Mouse (Mus musculus) mouse embryonic stem cell (cell line): ENCODE data around the gene Hsd3b5.
"Not testable (repeated sequence)": the region's sequence is repeated elsewhere in the genome, so short reads cannot be mapped to it uniquely, and the experiment has no call there.

Source experiments
- in situ Hi-C, 2 experiments: fragments of 300-500 bp; cut with MboI; formaldehyde crosslinking; loops; 1 replicate in 1 of 2; 3 replicates in 1 of 2; pipeline ENCODE4 v1.14.3; 2019 to 2020; ENCODE audit warnings: low sequenced_read_pairs in 2 of 2, low pct_unique_long_range_greater_than_20kb in 1 of 2, mixed read lengths in 1 of 2; ENCODE audit not compliant: unreplicated experiment in 1 of 2

Hsd3b5 gene

DNA sequence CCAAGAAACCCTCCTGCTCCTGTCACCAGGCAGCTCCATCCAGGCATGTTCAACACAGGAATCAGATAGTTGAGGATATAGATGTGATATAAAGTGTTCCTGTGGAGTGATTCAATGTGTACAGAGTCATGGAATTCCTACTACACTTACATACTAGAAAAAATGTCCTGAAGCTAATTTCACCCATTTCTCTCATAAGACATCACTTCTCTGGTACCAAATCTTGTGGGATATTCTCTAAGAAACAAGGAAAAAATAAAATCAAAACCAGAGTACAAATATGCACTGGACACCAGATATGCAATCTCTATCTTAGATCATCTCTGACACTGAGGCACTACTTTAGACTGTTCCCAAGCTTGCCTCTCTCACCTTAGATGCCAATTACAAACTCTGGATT is at the start of gene Hsd3b5:
Hsd3b5 (minus strand) TSS at position 101 of the 400 bp plus-strand sequence.
- in situ Hi-C loops: no loop called here

DNA sequence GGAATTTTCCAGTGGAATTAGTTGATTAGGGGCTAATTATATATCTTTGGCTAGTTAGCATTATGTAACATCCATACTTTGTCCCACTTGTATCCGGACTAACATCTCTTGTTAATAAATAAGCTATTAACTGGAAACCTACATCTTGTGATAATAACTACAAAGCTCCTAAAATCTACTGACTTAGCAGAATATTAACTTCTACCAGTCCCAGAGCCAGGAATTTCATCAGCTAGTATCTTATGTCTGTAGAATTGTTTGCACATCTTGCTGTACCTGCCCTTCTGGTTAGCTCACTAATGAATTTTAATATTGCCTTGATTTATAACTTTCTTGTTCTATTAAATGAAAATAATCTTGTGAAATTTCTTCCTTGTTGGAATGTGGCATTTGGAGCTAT is 5.1 kb upstream of the Hsd3b5 start:
- in situ Hi-C loops: no loop called here

DNA sequence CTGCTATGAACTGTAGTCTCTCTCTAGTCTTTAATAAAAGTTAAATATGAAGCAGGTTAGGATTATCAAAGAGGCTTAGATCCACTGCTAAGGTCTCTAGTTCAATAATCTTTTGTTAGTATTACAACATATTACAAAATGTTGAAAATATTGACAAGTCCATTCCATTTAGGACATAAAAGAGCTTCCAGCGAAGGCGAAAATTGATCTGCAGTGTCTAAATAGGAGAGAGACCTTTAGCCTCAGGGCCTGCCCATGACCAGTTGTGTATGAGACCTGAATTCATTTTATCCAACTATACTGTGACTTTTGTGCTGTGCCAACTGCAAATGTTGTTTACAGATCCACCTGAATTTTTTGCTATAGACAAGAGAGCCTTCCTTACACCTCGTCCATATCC is 419 bp downstream of the Hsd3b5 start:
- in situ Hi-C loops: no loop called here

- in situ Hi-C loops: not testable (repeated sequence)
Measured at GRCm38 (mm10) chr3:98616786-98617185, 13.3 kb downstream of the Hsd3b5 start.

GRCm38 (mm10) chr3:98616244-98616643 is 13.8 kb downstream of the Hsd3b5 start:
- in situ Hi-C loops: not testable (repeated sequence)

- in situ Hi-C loops: not testable (repeated sequence)
Measured at GRCm38 (mm10) chr3:98614406-98614927, 15.6 kb downstream of the Hsd3b5 start.

DNA sequence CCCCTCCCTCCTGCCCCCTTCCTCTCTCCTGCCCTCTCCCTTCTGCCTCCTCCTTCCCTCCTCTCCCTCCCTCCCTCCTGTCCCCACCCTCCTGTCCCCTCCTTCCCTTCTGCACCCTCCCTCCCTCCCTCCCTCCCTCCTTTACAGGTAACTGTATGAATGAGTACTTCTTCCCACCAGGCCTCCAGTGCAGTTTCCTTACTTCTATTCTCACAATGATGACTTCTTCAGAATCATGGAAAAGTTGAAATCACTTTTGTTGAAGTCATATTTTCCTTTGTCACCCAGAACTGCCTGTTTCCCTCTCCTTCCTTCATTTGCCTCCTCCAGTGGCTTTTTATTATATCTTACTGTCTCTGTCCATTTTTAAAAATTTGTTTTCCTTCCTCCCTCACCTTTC is 16.1 kb downstream of the Hsd3b5 start:
- in situ Hi-C loops: no loop called here

DNA sequence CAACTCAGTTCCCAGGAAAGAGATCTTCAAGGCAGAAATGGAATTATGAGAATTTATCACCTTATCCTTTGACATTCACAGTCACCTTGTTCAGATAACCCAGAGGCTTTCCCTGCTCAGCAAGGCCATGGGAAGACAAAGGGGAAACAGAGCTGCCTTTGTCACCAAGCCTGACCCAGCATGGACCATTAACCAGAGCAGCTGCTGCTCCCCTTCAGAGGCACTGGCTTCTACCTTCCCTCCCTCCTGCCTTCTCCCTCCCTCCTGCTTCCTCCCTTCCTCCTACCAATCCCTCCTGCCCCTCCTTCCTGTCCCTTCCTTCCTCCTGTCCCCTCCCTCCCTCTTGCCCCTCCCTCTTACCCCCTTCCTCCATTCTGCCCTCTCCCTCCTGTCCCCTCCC is 16.5 kb downstream of the Hsd3b5 start:
- in situ Hi-C loops: not testable (repeated sequence)

- in situ Hi-C loops: no loop called here
Measured at GRCm38 (mm10) chr3:98588707-98589106, 41.3 kb downstream of the Hsd3b5 start, which contains the start of gene Gm10681. TSS of gene Gm10681 (minus strand) at chr3:98588807.

- in situ Hi-C loops: no loop called here
Measured at GRCm38 (mm10) chr3:98587721-98588120, 42.3 kb downstream of the Hsd3b5 start.

DNA sequence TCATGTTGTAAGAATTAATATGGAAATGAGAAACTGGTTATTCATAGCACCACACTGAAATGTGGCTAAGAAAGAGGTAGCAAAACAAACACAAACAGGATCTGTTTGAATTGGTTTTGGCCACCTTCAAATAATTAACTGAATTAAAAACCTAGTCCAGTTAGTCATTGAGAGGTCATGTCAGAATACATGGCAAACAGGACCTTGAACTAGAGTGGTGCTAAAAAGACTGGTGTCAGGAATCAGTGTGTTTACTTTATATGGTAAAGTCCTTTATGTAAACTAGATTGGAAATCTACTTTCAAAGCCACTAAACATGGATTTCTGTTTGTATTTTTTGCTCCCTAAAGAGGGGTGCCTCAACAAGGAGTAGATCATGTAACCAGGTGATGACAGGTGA is 47.4 kb downstream of the Hsd3b5 start:
- in situ Hi-C loops: not testable (repeated sequence)

- in situ Hi-C loops: not testable (repeated sequence)
Measured at GRCm38 (mm10) chr3:98582202-98582601, 47.9 kb downstream of the Hsd3b5 start.

DNA sequence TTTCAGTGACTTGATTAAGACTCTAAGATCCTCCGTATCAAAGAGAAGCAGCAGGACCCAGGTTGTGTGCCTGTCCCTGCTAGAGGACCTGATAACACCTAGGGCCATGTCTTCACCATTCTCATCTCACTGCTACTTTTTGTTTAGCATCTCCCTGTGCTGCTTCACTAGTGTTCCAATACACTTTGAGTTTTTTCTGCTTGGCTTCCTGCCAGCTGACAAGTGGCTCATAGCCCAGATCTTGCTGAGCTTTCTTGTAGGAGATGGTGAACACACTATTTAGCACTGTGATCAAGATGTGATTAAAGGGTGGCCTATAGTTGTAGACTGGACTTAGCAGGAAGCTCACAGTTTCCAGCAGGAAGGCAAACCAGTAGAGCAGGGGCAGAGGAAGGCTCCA is 49.0 kb downstream of the Hsd3b5 start:
- in situ Hi-C loops: not testable (repeated sequence)
